Mouse (Mus musculus) liver, embryonic 15.5 days (tissue): ENCODE measurements around the gene Mrps18c. TPM values are rescaled to one million over a fixed set of nuclear protein-coding genes. Genes with fewer than 3 reads are reported as not detected.

ENCODE experiments used
- ATAC-seq: fragments of 200-750 bp; cut with Nextera tagmentation; 2 replicates; pipeline ENCODE4 v1.8.0; 2017; ENCODE audit warnings: moderate number of reproducible peaks, mild to moderate bottlenecking, moderate library complexity; ENCODE audit not compliant: insufficient read depth
- H3K27ac ChIP-seq: fragments of 300-500 bp; sonication (generic); replicated peaks from 2 replicates; pipeline ENCODE4 v1.5.1; 2015; ENCODE audit warnings: mild to moderate bottlenecking, inconsistent platforms
- H3K27me3 ChIP-seq: fragments of 300-500 bp; sonication (generic); 2 replicates; pipeline ENCODE4 v1.6.1; 2015; ENCODE audit warnings: mild to moderate bottlenecking, inconsistent platforms
- H3K36me3 ChIP-seq: fragments of 300-500 bp; sonication (generic); replicated peaks from 2 replicates; pipeline ENCODE4 v1.6.1; 2015; ENCODE audit warnings: moderate library complexity, mild to moderate bottlenecking, inconsistent platforms
- H3K4me1 ChIP-seq: fragments of 300-500 bp; sonication (generic); replicated peaks from 2 replicates; pipeline ENCODE4 v1.6.1; 2015; ENCODE audit warnings: inconsistent platforms
- H3K4me2 ChIP-seq: fragments of 300-500 bp; sonication (generic); 2 replicates; pipeline ENCODE4 v1.6.1; 2015; ENCODE audit warnings: moderate library complexity, mild to moderate bottlenecking, inconsistent platforms
- H3K4me3 ChIP-seq: fragments of 300-500 bp; sonication (generic); replicated peaks from 2 replicates; pipeline ENCODE4 v1.5.1; 2015; ENCODE audit warnings: mild to moderate bottlenecking, inconsistent platforms
- H3K9ac ChIP-seq: fragments of 300-500 bp; sonication (generic); 2 replicates; pipeline ENCODE4 v1.6.1; 2015; ENCODE audit warnings: moderate library complexity, mild to moderate bottlenecking, inconsistent platforms
- H3K9me3 ChIP-seq: fragments of 300-500 bp; sonication (generic); replicated peaks from 2 replicates; pipeline ENCODE4 v1.6.1; 2016; ENCODE audit warnings: inconsistent platforms
- WGBS: fragments of 180-500 bp; shearing (Covaris S2); methylation state at CpG from one replicate; pipeline ENCODE4 v1.1.7; 2015; ENCODE audit warnings: mixed read lengths; ENCODE audit not compliant: insufficient replicate concordance; 5-methylcytosine and 5-hydroxymethylcytosine counted together
- polyA plus RNA-seq: library from polyadenylated mRNA; unstranded; fragments of >200 nt; fragmentation: Nextera tagmentation; extraction: Ambion mirVana; gene quantifications from 2 replicates; pipeline ENCODE4 v1.2.1, GENCODE M21; 2015

Mrps18c gene
- polyA plus RNA-seq, 1 experiment from 2014 or later = 122 TPM

- 89% methylated on average over 13 of the region's 13 CpGs for WGBS
- ATAC-seq = no peak
- Histone ChIP-seq H3K4me2 (no peak overlapping the region), H3K4me1 (no peaks in the 10 kb centered on the region), H3K36me3 (peaks cover 90% of the 10 kb centered on the region), H3K9ac (no peak overlapping the region), H3K4me3 (no peak overlapping the region), H3K9me3 (no peaks in the 10 kb centered on the region), H3K27ac (no peak overlapping the region), H3K27me3 (no peaks in the 10 kb centered on the region)
Observed at GRCm38 (mm10) chr5:100779002-100779401, 19.4 kb upstream of the Mrps18c start.

GRCm38 (mm10) chr5:100787527-100787926, 10.9 kb upstream of the Mrps18c start:
- Histone ChIP-seq H3K9me3 (no peaks in the 10 kb centered on the region), H3K4me3 (no peak overlapping the region), H3K27ac (no peak overlapping the region), H3K27me3 (no peaks in the 10 kb centered on the region), H3K4me1 (no peaks in the 10 kb centered on the region), H3K9ac (no peak overlapping the region), H3K36me3 (peaks cover 96% of the 10 kb centered on the region), H3K4me2 (no peak overlapping the region)
- WGBS = 84% methylated on average over 9 of the region's 9 CpGs
- no peak for ATAC-seq

- H3K4me3 ChIP-seq = no peak overlapping the region
- H3K9ac ChIP-seq = no peak overlapping the region
- H3K27me3 ChIP-seq = no peaks in the 10 kb centered on the region
- H3K36me3 ChIP-seq = peaks cover 89% of the 10 kb centered on the region
- H3K9me3 ChIP-seq = no peaks in the 10 kb centered on the region
- no peak for ATAC-seq
- no peak overlapping the region for H3K27ac ChIP-seq
- WGBS = 88% methylated on average over 7 of the region's 7 CpGs
- H3K4me1 ChIP-seq = peaks cover 10% of the 10 kb centered on the region
- no peak overlapping the region for H3K4me2 ChIP-seq
Observed at GRCm38 (mm10) chr5:100792261-100792660, 6.2 kb upstream of the Mrps18c start.

DNA sequence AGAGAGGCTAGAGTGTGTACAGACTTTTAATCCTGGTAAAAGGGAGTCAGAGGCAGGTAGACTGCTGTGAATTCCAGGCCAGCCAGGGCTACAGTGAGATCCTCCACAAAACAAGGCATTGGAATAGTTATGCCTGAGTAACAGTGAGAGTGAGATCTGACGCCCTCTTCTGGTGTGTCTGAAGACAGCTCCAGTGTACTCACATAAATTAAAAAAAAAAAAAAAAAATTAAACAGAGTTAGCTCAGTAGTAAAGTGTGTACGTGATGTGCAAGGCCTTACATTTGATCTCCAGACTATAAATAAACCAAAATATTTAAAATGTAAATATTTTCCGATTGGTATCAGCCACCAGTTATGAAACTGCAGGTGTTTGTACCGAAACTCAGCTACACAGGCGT, 4.3 kb upstream of the Mrps18c start:
- Histone ChIP-seq H3K36me3 (peaks cover 71% of the 10 kb centered on the region), H3K4me3 (no peak overlapping the region), H3K4me1 (peaks cover 19% of the 10 kb centered on the region), H3K4me2 (no peak overlapping the region), H3K9ac (no peak overlapping the region), H3K27me3 (no peaks in the 10 kb centered on the region), H3K27ac (no peak overlapping the region), H3K9me3 (no peaks in the 10 kb centered on the region)
- ATAC-seq = no peak
- 75% methylated on average over 5 of the region's 5 CpGs for WGBS

DNA sequence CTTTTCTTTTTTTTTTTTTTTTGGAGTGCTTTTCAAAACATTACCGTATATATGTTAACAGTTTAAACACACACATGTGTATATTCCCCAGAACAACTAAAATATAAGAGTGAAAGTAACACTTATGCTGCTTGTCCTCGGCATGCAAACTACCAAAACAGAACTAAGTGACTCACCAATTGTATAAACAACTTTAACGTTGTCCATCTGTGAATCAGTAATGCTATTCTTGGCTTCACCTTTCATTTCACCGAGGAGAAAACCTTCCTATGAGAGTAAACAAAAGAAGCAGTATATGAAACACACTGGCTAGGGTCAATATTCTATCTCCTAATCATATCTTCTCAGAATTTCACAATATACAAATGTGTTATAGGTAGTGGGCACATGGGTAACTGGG, 19.9 kb downstream of the Mrps18c start:
- no peak for ATAC-seq
- Histone ChIP-seq H3K27me3 (no peaks in the 10 kb centered on the region), H3K27ac (no peak overlapping the region), H3K4me3 (no peak overlapping the region), H3K4me2 (no peak overlapping the region), H3K36me3 (peaks cover 26% of the 10 kb centered on the region), H3K9ac (no peak overlapping the region), H3K9me3 (no peaks in the 10 kb centered on the region), H3K4me1 (peaks cover 20% of the 10 kb centered on the region)
- 79% methylated on average over 4 of the region's 4 CpGs for WGBS

DNA sequence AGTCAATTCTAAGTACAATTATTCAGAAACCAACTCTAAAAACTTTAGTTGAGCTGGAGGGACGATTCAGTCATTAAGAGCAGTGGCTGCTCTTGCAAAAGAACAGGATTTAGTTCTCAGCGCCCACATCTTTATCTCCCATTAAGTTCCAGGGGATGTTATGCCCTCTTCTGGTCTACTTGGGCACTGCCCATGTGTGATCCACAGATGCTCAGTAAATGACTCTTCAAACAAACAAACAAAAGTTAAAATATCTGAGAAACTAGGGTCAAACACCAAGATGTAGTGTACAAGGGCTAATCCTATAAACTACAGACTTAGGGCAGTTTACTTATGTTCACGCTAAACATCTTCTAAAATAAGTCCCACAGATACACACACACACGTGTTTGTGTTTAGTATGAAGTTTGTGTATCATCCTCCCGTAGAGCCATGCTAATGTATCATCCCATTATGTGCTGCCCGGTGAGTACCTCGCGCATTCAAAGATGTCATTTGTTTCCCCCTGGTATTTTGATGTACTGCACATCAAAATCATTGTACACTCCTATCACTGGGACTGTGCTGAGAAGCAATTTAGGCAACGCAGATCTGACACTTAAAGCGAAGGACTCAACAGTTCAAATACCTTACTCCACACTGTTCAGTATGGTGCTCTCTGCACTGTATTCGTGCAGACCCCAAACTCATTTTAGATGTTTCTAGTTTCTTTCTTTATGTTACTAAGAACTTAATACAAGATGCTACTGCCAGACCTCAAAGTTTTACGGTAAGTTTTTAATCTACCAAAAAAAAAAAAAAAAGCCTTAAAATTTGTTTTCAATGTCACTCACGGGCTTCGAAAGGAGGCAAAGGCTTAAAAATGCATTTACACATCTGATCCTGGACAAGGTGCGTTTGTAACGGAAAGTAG, 21.4 kb downstream of the Mrps18c start:
- Histone ChIP-seq H3K36me3 (peaks cover 14% of the 10 kb centered on the region), H3K27me3 (no peaks in the 10 kb centered on the region), H3K9me3 (no peaks in the 10 kb centered on the region), H3K27ac (peak overlapping the region; percentile 88), H3K4me1 (peaks cover 20% of the 10 kb centered on the region), H3K9ac (peak overlapping the region; percentile 98), H3K4me3 (peak overlapping the region; percentile 90), H3K4me2 (peak overlapping the region; percentile 92)
- ATAC-seq = peak; percentile 45; the same call in 1 of the 2 replicates
- WGBS = 26% methylated on average over 16 of the region's 16 CpGs

DNA sequence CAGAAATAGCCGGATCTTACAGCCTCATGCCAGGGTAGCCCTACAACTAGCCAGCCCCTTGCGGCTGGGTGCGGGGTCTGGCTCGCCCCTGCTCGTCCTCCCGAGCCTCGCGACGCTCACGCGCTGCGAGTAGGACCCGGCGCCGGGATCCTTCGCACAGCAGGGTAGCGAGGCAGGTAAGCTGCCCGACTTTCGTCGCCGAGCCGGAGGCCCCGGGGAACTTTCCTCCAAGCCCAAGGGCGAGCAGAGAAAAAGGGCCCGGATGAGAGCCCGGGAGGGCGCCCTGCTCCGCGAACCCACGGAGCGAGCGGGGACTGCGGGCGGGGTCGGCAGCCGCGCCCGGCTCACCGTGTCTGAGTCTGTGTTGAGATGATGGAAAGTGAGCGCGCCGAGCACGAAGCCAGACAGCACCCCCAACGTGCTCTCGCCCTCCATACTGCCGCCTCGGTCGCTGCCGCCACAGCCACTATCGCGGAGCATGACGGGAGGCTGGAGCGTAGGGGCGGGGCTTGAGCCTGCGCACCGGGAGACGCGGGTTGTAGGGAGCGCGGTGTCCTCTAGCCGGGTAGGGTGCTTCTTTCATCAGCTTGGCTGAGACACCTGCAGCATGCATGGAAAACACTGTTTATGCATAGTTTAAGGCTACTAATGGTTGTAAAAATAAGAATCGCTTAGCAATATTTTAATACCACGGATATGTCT, 22.2 kb downstream of the Mrps18c start, which contains the start of gene Abraxas1:
Gene Abraxas1 (minus strand): TSS at position 483 of the 702 bp plus-strand sequence.
- H3K27me3 ChIP-seq = no peaks in the 10 kb centered on the region
- peak within 1 kb of the TSS; percentile 90 for H3K4me3 ChIP-seq
- H3K36me3 ChIP-seq = peaks cover 11% of the 10 kb centered on the region
- WGBS = under 1% methylated on average over 62 of the region's 63 CpGs
- H3K27ac ChIP-seq = peak within 1 kb of the TSS; percentile 88
- H3K4me1 ChIP-seq = peaks cover 20% of the 10 kb centered on the region
- H3K9me3 ChIP-seq = no peaks in the 10 kb centered on the region
- peak; percentile 94 for ATAC-seq
- peak within 1 kb of the TSS; percentile 98 for H3K9ac ChIP-seq
- peak within 1 kb of the TSS; percentile 92 for H3K4me2 ChIP-seq

GRCm38 (mm10) chr5:100821375-100821774, 22.9 kb downstream of the Mrps18c start:
- peak overlapping the region; percentile 92 for H3K4me2 ChIP-seq
- no peak for ATAC-seq
- 66% methylated on average over 8 of the region's 8 CpGs for WGBS
- H3K36me3 ChIP-seq = peaks cover 5% of the 10 kb centered on the region; the same call in 1 of the 2 replicates
- H3K4me3 ChIP-seq = peak overlapping the region; percentile 90
- H3K27me3 ChIP-seq = no peaks in the 10 kb centered on the region
- H3K4me1 ChIP-seq = peaks cover 20% of the 10 kb centered on the region
- H3K27ac ChIP-seq = no peak overlapping the region
- H3K9me3 ChIP-seq = no peaks in the 10 kb centered on the region
- no peak overlapping the region; the same call in 1 of the 2 replicates for H3K9ac ChIP-seq

DNA sequence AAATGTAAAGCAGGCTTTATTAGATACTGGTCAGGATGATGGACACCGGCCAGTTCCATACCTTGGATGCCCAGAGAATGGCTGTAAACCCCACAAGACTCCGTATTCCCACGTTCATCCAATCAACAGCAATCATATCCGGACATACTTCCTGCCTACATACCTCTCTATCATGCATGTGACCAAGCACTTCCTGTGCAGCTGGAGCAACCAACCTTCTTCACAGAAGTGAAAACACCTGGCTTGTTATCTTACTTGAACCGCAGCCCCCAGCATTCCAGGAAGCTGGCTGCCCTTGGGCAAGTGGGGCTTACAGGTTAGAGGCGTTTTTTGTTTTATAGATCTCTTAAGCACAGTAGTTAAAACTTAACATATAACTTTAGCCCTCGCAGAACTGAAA, 24.4 kb downstream of the Mrps18c start:
- ATAC-seq = no peak
- Histone ChIP-seq H3K4me1 (peaks cover 20% of the 10 kb centered on the region), H3K9me3 (no peaks in the 10 kb centered on the region), H3K36me3 (no peaks in the 10 kb centered on the region), H3K4me3 (no peak overlapping the region), H3K4me2 (no peak overlapping the region), H3K9ac (no peak overlapping the region), H3K27me3 (no peaks in the 10 kb centered on the region), H3K27ac (no peak overlapping the region)
- 52% methylated on average over 7 of the region's 7 CpGs for WGBS

DNA sequence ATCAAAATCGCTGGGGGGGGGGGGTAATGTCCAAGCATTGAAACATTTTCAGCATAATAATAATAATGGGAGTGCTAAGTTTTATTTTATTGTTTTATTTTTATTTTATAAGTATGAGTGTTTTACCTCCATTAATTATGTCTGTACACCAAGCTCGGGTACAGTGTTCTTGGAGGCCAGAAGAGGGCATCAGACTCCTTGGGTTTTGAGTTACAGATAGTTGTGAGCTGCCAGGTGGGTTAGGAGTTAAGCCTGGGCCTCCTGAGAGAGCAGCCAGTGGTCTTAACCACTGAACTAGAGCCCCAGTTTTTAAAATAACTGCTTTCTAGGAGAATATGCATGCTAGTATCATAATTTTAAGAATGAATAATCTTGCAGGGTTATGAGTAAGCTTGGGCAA, 27.5 kb downstream of the Mrps18c start:
- WGBS = 7% methylated on average over 2 of the region's 2 CpGs
- Histone ChIP-seq H3K4me3 (no peak overlapping the region), H3K4me2 (no peak overlapping the region), H3K27ac (no peak overlapping the region), H3K36me3 (no peaks in the 10 kb centered on the region), H3K9ac (no peak overlapping the region), H3K27me3 (no peaks in the 10 kb centered on the region), H3K9me3 (no peaks in the 10 kb centered on the region), H3K4me1 (peaks cover 5% of the 10 kb centered on the region; the same call in 1 of the 2 replicates)
- ATAC-seq = no peak

DNA sequence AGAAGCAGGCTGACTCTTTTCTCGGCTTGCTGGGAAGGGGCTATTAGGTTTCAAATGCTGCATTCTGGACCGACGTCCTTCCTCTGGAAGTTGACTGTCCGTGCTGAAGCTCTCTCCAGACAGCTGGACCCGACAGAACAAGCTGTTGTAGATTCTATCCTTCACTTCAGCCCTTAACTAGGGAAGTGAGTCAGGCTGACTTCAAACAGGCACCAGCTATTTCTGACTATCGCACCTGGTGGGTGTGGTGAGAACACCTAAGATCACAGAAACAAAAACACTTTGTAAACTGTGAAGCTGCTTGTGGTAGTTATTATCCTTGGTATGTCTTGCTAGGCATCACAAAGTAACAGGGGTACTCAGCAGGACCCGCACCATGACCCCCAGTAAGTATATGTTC, 28.1 kb downstream of the Mrps18c start:
- 58% methylated on average over 7 of the region's 7 CpGs for WGBS
- H3K9me3 ChIP-seq = no peaks in the 10 kb centered on the region
- H3K4me2 ChIP-seq = no peak overlapping the region
- no peak overlapping the region for H3K4me3 ChIP-seq
- no peaks in the 10 kb centered on the region for H3K27me3 ChIP-seq
- no peak overlapping the region for H3K27ac ChIP-seq
- H3K9ac ChIP-seq = no peak overlapping the region
- ATAC-seq = no peak
- no peaks in the 10 kb centered on the region for H3K36me3 ChIP-seq
- H3K4me1 ChIP-seq = no peaks in the 10 kb centered on the region
